Mouse (Mus musculus) CH12.LX (cell line): ENCODE data around the gene Togaram2. TPM values are rescaled to one million over a fixed set of nuclear protein-coding genes. Genes with fewer than 3 reads are reported as not detected.
A peak's percentile ranks its signal among the peaks of the same experiment; 100 is the strongest.

Source experiments
- DNase-seq: peaks from one replicate; pipeline ENCODE4 v3.0.0-alpha.2; 2013; ENCODE audit errors: extremely low read depth
- H3K27ac ChIP-seq: 2 replicates; pipeline ENCODE4 v1.5.1; 2012; ENCODE audit warnings: low read depth, mild to moderate bottlenecking, control low read depth, moderate library complexity; ENCODE audit not compliant: insufficient read depth
- H3K27me3 ChIP-seq: replicated peaks from 2 replicates; pipeline ENCODE3; 2012; ENCODE audit warnings: inconsistent platforms
- H3K36me3 ChIP-seq, 2 experiments: replicated peaks in 1 of 2; 2 replicates each; pipeline versions ENCODE3 to v1.6.1; 2012; ENCODE audit warnings: inconsistent platforms in 1 of 2, low read length in 1 of 2, mild to moderate bottlenecking in 1 of 2, mixed read lengths in 1 of 2, moderate library complexity in 1 of 2; ENCODE audit not compliant: control insufficient read depth in 1 of 2, insufficient read depth in 1 of 2
- H3K4me1 ChIP-seq, 2 experiments: 2 replicates each; pipeline ENCODE4 v1.6.1; 2012; ENCODE audit warnings: inconsistent platforms in 1 of 2, moderate library complexity in 1 of 2; ENCODE audit not compliant: insufficient read depth in 2 of 2, control insufficient read depth in 1 of 2
- H3K4me2 ChIP-seq: 2 replicates; pipeline ENCODE4 v1.6.1; 2012; ENCODE audit warnings: low read depth, mild to moderate bottlenecking, control low read depth; ENCODE audit not compliant: poor library complexity, insufficient read depth, severe bottlenecking
- H3K4me3 ChIP-seq, 3 experiments: fragments of 150-350 bp in 1 of 3; sonication (generic) in 1 of 3; replicated peaks in 1 of 3; 2 replicates each; pipeline versions ENCODE3 to v1.5.1; 2011 to 2012; ENCODE audit warnings: low read depth in 2 of 3, low read length in 2 of 3, mild to moderate bottlenecking in 2 of 3, moderate library complexity in 2 of 3, control low read depth in 1 of 3, improper control_type of control experiment in 1 of 3, inconsistent platforms in 1 of 3, mixed read lengths in 1 of 3; ENCODE audit not compliant: poor library complexity in 1 of 3
- H3K79me2 ChIP-seq: replicated peaks from 2 replicates; pipeline ENCODE4 v1.6.1; 2012; ENCODE audit warnings: mild to moderate bottlenecking, moderate library complexity; ENCODE audit not compliant: control insufficient read depth, poor library complexity, insufficient read depth, severe bottlenecking; ENCODE audit errors: extremely low read depth
- H3K9ac ChIP-seq: 2 replicates; pipeline ENCODE4 v1.6.1; 2012; ENCODE audit warnings: low read depth, mild to moderate bottlenecking, control low read depth, moderate library complexity; ENCODE audit not compliant: insufficient read depth
- H3K9me3 ChIP-seq: replicated peaks from 2 replicates; pipeline ENCODE3; 2012; ENCODE audit warnings: low read length, inconsistent platforms, mixed read lengths
- CHD2 ChIP-seq: IDR thresholded peaks from 2 replicates; pipeline ENCODE4 v1.6.1; 2011; ENCODE audit warnings: low read length, improper control_type of control experiment
- EP300 ChIP-seq: IDR thresholded peaks from 2 replicates; pipeline ENCODE4 v1.6.1; 2011; ENCODE audit warnings: low read length, improper control_type of control experiment
- ETS1 ChIP-seq: conservative IDR thresholded peaks from 2 replicates; pipeline ENCODE4 v1.6.1; 2012; ENCODE audit warnings: low read depth, mild to moderate bottlenecking, inconsistent platforms, low read length, improper control_type of control experiment, moderate library complexity
- GABPA ChIP-seq: IDR thresholded peaks from 2 replicates; pipeline ENCODE4 v1.6.1; 2012; ENCODE audit warnings: low read depth, low read length, improper control_type of control experiment, inconsistent platforms; ENCODE audit not compliant: insufficient replicate concordance
- IRF4 ChIP-seq: IDR thresholded peaks from 2 replicates; pipeline ENCODE4 v1.6.1; 2014; ENCODE audit warnings: low read depth, mild to moderate bottlenecking, inconsistent platforms, low read length, improper control_type of control experiment
- JUN ChIP-seq: IDR thresholded peaks from 2 replicates; pipeline ENCODE4 v1.6.1; 2011; ENCODE audit warnings: low read depth, mild to moderate bottlenecking, low read length, improper control_type of control experiment, moderate library complexity; ENCODE audit not compliant: insufficient read depth
- JUND ChIP-seq: conservative IDR thresholded peaks from 2 replicates; pipeline ENCODE4 v1.6.1; 2011; ENCODE audit warnings: low read depth, low read length, improper control_type of control experiment
- SIN3A ChIP-seq: IDR thresholded peaks from 2 replicates; pipeline ENCODE4 v1.6.1; 2012; ENCODE audit warnings: low read length, improper control_type of control experiment, inconsistent platforms
- SMC3 ChIP-seq: IDR thresholded peaks from 2 replicates; pipeline ENCODE4 v1.6.1; 2011; ENCODE audit warnings: low read depth, low read length, improper control_type of control experiment
- ZC3H11A ChIP-seq: IDR thresholded peaks from 2 replicates; pipeline ENCODE4 v1.6.1; 2012; ENCODE audit warnings: low read depth, mild to moderate bottlenecking, inconsistent platforms, low read length, improper control_type of control experiment
- ZNF384 ChIP-seq: IDR thresholded peaks from 2 replicates; pipeline ENCODE4 v1.6.1; 2012; ENCODE audit warnings: low read depth, low read length, improper control_type of control experiment, inconsistent platforms
- dilution Hi-C: fragments of 300-500 bp; cut with MboI; formaldehyde crosslinking; loops from 2 replicates; pipeline ENCODE4 v1.14.3; 2020; ENCODE audit warnings: low sequenced_read_pairs; ENCODE audit not compliant: extremely low pct_unique_long_range_greater_than_20kb, extremely low pct_ligation_motif_present
- in situ Hi-C: fragments of 300-500 bp; cut with MboI; formaldehyde crosslinking; loops from 3 replicates; pipeline ENCODE4 v1.14.3; 2019; ENCODE audit warnings: low sequenced_read_pairs, low pct_ligation_motif_present, low pct_unique_long_range_greater_than_20kb, mixed read lengths
- polyA plus RNA-seq: library from polyadenylated mRNA; unstranded; fragments of >175 nt; gene quantifications from 2 replicates; pipeline ENCODE4 v1.2.1, GENCODE M21; 2012; ENCODE audit warnings: low read depth; ENCODE audit not compliant: insufficient read length
- total RNA-seq, 2 experiments: library from RNA; depleted of rRNA; stranded (reverse); fragments of 300-350 nt in 1 of 2; fragments of >200 nt in 1 of 2; gene quantifications; 2 replicates each; pipeline ENCODE4 v1.2.3; 2012 to 2014

The Togaram2 gene
- total and polyA plus RNA-seq, 3 experiments, result 0.76 to 19.6 (median 2.6) TPM

- H3K9me3 ChIP-seq, result peaks cover 3% of the 10 kb centered on the region
- no peaks in the 10 kb centered on the region for H3K79me2 ChIP-seq
- in situ Hi-C loops, result no loop called here
- no peaks in the 10 kb centered on the region for H3K27me3 ChIP-seq
- no peak overlapping the region for H3K4me2 ChIP-seq
- TF ChIP-seq ETS1, result no peak
- H3K4me1 ChIP-seq, result peaks cover 2 to 21% of the 10 kb centered on the region in 2 experiments; a peak in 3 of 4 replicates
- dilution Hi-C loops, result no loop called here
- no peak overlapping the region for H3K27ac ChIP-seq
- H3K9ac ChIP-seq, result no peak overlapping the region
- H3K4me3 ChIP-seq, result no peak overlapping the region
- no peaks in the 10 kb centered on the region for H3K36me3 ChIP-seq
- DNase-seq, result peak; percentile 14
Observed at GRCm38 (mm10) chr17:71769564-71769963, 96.5 kb downstream of the Togaram2 start.

GRCm38 (mm10) chr17:71770696-71771095 lies 97.6 kb downstream of the Togaram2 start:
- no peak overlapping the region for H3K9ac ChIP-seq
- peak; percentile 85 for TF ChIP-seq EP300
- TF ChIP-seq GABPA, result no peak
- TF ChIP-seq ZC3H11A, result no peak
- TF ChIP-seq IRF4, result peak; percentile 78
- peak; percentile 77 for TF ChIP-seq ZNF384
- peak; percentile 57 for TF ChIP-seq JUN
- no peak for TF ChIP-seq CHD2
- peak; percentile 83 for TF ChIP-seq JUND
- H3K4me2 ChIP-seq, result 0 out of 2 replicates have a peak overlapping the region, but pooled peaks have one; percentile 9
- H3K27me3 ChIP-seq, result no peaks in the 10 kb centered on the region
- H3K4me3 ChIP-seq, result no peak overlapping the region
- H3K36me3 ChIP-seq, result no peaks in the 10 kb centered on the region
- dilution Hi-C loops (no loop called here), in situ Hi-C loops (no loop called here)
- H3K79me2 ChIP-seq, result no peaks in the 10 kb centered on the region
- H3K4me1 ChIP-seq, result peaks cover 2 to 21% of the 10 kb centered on the region in 2 experiments; a peak in 3 of 4 replicates
- H3K27ac ChIP-seq, result no peak overlapping the region
- no peaks in the 10 kb centered on the region for H3K9me3 ChIP-seq
- DNase-seq, result peak; percentile 65

GRCm38 (mm10) chr17:71774173-71774572 lies 101.1 kb downstream of the Togaram2 start:
- H3K9ac ChIP-seq, result no peak overlapping the region
- peaks cover 2 to 20% of the 10 kb centered on the region in 2 experiments; a peak in 3 of 4 replicates for H3K4me1 ChIP-seq
- no peak overlapping the region for H3K4me3 ChIP-seq
- H3K27me3 ChIP-seq, result no peaks in the 10 kb centered on the region
- peaks cover 9% of the 10 kb centered on the region for H3K9me3 ChIP-seq
- TF ChIP-seq ZNF384, result peak; percentile 66
- TF ChIP-seq SMC3, result no peak
- no peak for TF ChIP-seq SIN3A
- in situ Hi-C loops (no loop called here), dilution Hi-C loops (no loop called here)
- no peak overlapping the region for H3K4me2 ChIP-seq
- no peak overlapping the region for H3K27ac ChIP-seq
- no peaks in the 10 kb centered on the region for H3K36me3 ChIP-seq
- H3K79me2 ChIP-seq, result no peaks in the 10 kb centered on the region
- peak; percentile 22 for DNase-seq
